Mouse (Mus musculus): ENCODE results near the gene Brinp2.

DNA sequence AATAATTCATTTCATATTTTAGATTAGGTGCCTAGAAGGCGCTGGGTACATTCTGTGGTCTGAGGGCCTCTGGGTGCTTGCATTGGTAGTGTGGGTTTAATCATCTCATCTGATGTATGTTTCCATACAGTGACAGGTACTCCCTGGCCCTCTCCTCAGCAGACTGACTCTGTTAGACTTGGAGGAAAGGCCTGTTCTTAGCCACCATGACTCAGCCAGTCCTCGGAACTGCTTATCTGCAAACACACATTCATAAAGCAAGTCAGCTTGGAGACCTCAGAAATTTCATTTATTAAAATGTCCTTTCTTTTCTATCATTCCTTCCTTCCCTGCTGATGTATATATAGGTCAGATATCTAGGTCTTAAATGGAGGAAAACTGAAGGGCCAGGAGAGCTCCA, 116.3 kb downstream of the Brinp2 start:
- no peak for TF ChIP-seq MEF2A (IDR thresholded peaks at IDR 0.05; ENCODE audit: extremely low read depth, insufficient replicate concordance, low read depth, low read length, poor library complexity, severe bottlenecking)
- TF ChIP-seq CTCF (IDR thresholded peaks at IDR 0.05 in 2 of 3, conservative IDR thresholded peaks at IDR 0.05 in 1 of 3; ENCODE audit: control insufficient read depth in 1 of 3, insufficient read depth in 1 of 3, low read depth in 2 of 3, low read length in 3 of 3, poor library complexity in 1 of 3, severe bottlenecking in 1 of 3): no peak
- TF ChIP-seq SMC3 (IDR thresholded peaks at IDR 0.05; ENCODE audit: low read depth, low read length): no peak
- no peak for TF ChIP-seq MAFK (IDR thresholded peaks at IDR 0.05; ENCODE audit: borderline replicate concordance, low read depth, low read length)
- no peak for TF ChIP-seq MYC (IDR thresholded peaks at IDR 0.05; ENCODE audit: low read depth, low read length)
- TF ChIP-seq CHD1 (IDR thresholded peaks at IDR 0.05; ENCODE audit: low read depth, low read length): no peak
- no peak for TF ChIP-seq ZC3H11A (IDR thresholded peaks at IDR 0.05; ENCODE audit: low read depth, low read length)
- TF ChIP-seq BHLHE40 (IDR thresholded peaks at IDR 0.05; ENCODE audit: borderline replicate concordance, low read depth, low read length): no peak
- TF ChIP-seq JUND (IDR thresholded peaks at IDR 0.05; ENCODE audit: low read depth, low read length): no peak
- no peak for TF ChIP-seq POLR2A (IDR thresholded peaks at IDR 0.05; ENCODE audit: control insufficient read depth in 1 of 2, insufficient read depth in 1 of 2, low read depth in 1 of 2, low read length in 2 of 2, poor library complexity in 1 of 2)
- TF ChIP-seq TCF12 (IDR thresholded peaks at IDR 0.05; ENCODE audit: low read depth, low read length): no peak
- no peak for TF ChIP-seq MAX (IDR thresholded peaks at IDR 0.05; ENCODE audit: low read length)
- no peak for TF ChIP-seq E2F4 (IDR thresholded peaks at IDR 0.05; ENCODE audit: borderline replicate concordance, low read depth, low read length)
